Mouse (Mus musculus): Measurements from ENCODE around the gene Lemd1. TPM values are rescaled to one million over a fixed set of nuclear protein-coding genes. Genes with fewer than 3 reads are reported as not detected.

The Lemd1 gene
- polyA plus RNA-seq, 1 experiment from 2014 or later, result not detected

MicroRNAs within 50 kb of the gene (microRNA counts, 519-probe panel; counts per million panel counts)
- 1,202 counts per million, percentile 5 among the panel's probes with 10 or more counts for microRNA mmu-miR-135b

Small RNA genes within 50 kb of the gene (microRNA-seq; reads per million reads assigned to microRNA genes)
- gene Mir135b, result 81.3 reads per million, percentile 45 among the genes with 10 or more reads in this experiment

Other genes with a start within 250 kb of the Lemd1 start
- gene Slc45a3, start 228.5 kb upstream of the Lemd1 start, polyA plus RNA-seq (2015; fragmentation: Nextera tagmentation; extraction: Ambion mirVana), result 2.5 and 2.9 TPM in 2 replicates
- 13.2 and 14.3 TPM in 2 replicates for gene Elk4, start 183.8 kb upstream of the Lemd1 start, polyA plus RNA-seq (2015; fragmentation: Nextera tagmentation; extraction: Ambion mirVana)
- 8.7 and 10.1 TPM in 2 replicates for gene Mfsd4a, start 123.4 kb upstream of the Lemd1 start, polyA plus RNA-seq (2015; fragmentation: Nextera tagmentation; extraction: Ambion mirVana)
- gene Cdk18, start 51.7 kb upstream of the Lemd1 start, polyA plus RNA-seq (2015; fragmentation: Nextera tagmentation; extraction: Ambion mirVana), result 16.9 and 20.2 TPM in 2 replicates
- gene AC124108.1, start within 50 bp of the Lemd1 start, polyA plus RNA-seq (2015; fragmentation: Nextera tagmentation; extraction: Ambion mirVana), result 0.04 and 0.07 TPM in 2 replicates
- not detected in 2 replicates for gene Gm10188, start 38.3 kb downstream of the Lemd1 start, polyA plus RNA-seq (2015; fragmentation: Nextera tagmentation; extraction: Ambion mirVana)
- 0.09 and 0.33 TPM in 2 replicates for gene Klhdc8a, start 107.2 kb downstream of the Lemd1 start, polyA plus RNA-seq (2015; fragmentation: Nextera tagmentation; extraction: Ambion mirVana)
- gene Nuak2, start 124.7 kb downstream of the Lemd1 start, polyA plus RNA-seq (2015; fragmentation: Nextera tagmentation; extraction: Ambion mirVana), result 4.6 and 5.6 TPM in 2 replicates
- gene Tmcc2, start 199.8 kb downstream of the Lemd1 start, polyA plus RNA-seq (2015; fragmentation: Nextera tagmentation; extraction: Ambion mirVana), result 9.4 and 12.2 TPM in 2 replicates
- 6.2 and 6.3 TPM in 2 replicates for gene Dstyk, start 226.1 kb downstream of the Lemd1 start, polyA plus RNA-seq (2015; fragmentation: Nextera tagmentation; extraction: Ambion mirVana)

All from intestine, embryonic 16.5 days (tissue).